Mouse (Mus musculus) limb, embryonic 14.5 days (tissue): ENCODE results near the gene Lrrc58. TPM values are rescaled to one million over a fixed set of nuclear protein-coding genes. Genes with fewer than 3 reads are reported as not detected.

Experiments used
- ATAC-seq: fragments of 200-750 bp; cut with Nextera tagmentation; 2 replicates; pipeline ENCODE4 v1.8.0; 2017; ENCODE audit warnings: low read depth, moderate number of reproducible peaks, moderate TSS enrichment; ENCODE audit not compliant: low FRiP score
- DNase-seq: peaks from one replicate; pipeline ENCODE4 v3.0.0-alpha.2; 2015; ENCODE audit warnings: low spot score
- H3K27ac ChIP-seq: fragments of 300-500 bp; sonication (generic); replicated peaks from 2 replicates; pipeline ENCODE4 v1.5.1; 2014; ENCODE audit warnings: low read depth, mild to moderate bottlenecking, low read length, moderate library complexity, mixed read lengths
- H3K27me3 ChIP-seq: fragments of 300-500 bp; sonication (generic); 2 replicates; pipeline ENCODE4 v1.6.1; 2014; ENCODE audit warnings: low read length, mixed read lengths; ENCODE audit not compliant: control insufficient read depth, insufficient read depth
- H3K36me3 ChIP-seq: fragments of 300-500 bp; sonication (generic); 2 replicates; pipeline ENCODE4 v1.6.1; 2014; ENCODE audit warnings: mild to moderate bottlenecking, low read length, moderate library complexity, mixed read lengths; ENCODE audit not compliant: control insufficient read depth, insufficient read depth
- H3K4me1 ChIP-seq: fragments of 300-500 bp; sonication (generic); 2 replicates; pipeline ENCODE4 v1.6.1; 2014; ENCODE audit warnings: antibody characterized with exemption, low read length, mixed read lengths; ENCODE audit not compliant: control insufficient read depth, insufficient read depth
- H3K4me2 ChIP-seq: fragments of 300-500 bp; sonication (generic); replicated peaks from 2 replicates; pipeline ENCODE4 v1.6.1; 2014; ENCODE audit warnings: low read depth, mild to moderate bottlenecking, low read length, moderate library complexity; ENCODE audit not compliant: severe bottlenecking
- H3K4me3 ChIP-seq: fragments of 300-500 bp; sonication (generic); replicated peaks from 2 replicates; pipeline ENCODE4 v1.5.1; 2014; ENCODE audit warnings: low read length
- H3K9ac ChIP-seq: fragments of 300-500 bp; sonication (generic); 2 replicates; pipeline ENCODE4 v1.6.1; 2014; ENCODE audit warnings: mild to moderate bottlenecking, low read depth, low read length, moderate library complexity; ENCODE audit not compliant: severe bottlenecking
- H3K9me3 ChIP-seq: fragments of 300-500 bp; sonication (generic); 2 replicates; pipeline ENCODE4 v1.6.1; 2016; ENCODE audit warnings: low read length; ENCODE audit not compliant: control insufficient read depth
- POLR2A ChIP-seq: fragments of 200-500 bp; IDR thresholded peaks from 2 replicates; pipeline ENCODE4 v1.8.0; 2012; ENCODE audit warnings: inconsistent platforms, mild to moderate bottlenecking, moderate library complexity, borderline replicate concordance; ENCODE audit not compliant: insufficient read depth, insufficient read length; ENCODE audit errors: extremely low read depth
- WGBS: fragments of 180-500 bp; shearing (Covaris S2); extraction: QIAGEN DNeasy Blood & Tissue Kit; methylation state at CpG from one replicate; pipeline ENCODE4 v1.1.7; 2014; 5-methylcytosine and 5-hydroxymethylcytosine counted together
- polyA plus RNA-seq, 2 experiments: library from polyadenylated mRNA; depleted of rRNA in 1 of 2; stranded (reverse) in 1 of 2; unstranded in 1 of 2; fragments of >200 nt; fragmentation: Nextera tagmentation in 1 of 2; extraction: Ambion mirVana in 1 of 2; gene quantifications; 2 replicates each; pipeline versions ENCODE4 v1.2.1 to v1.2.3; 2012 to 2014

The Lrrc58 gene
- polyA plus RNA-seq, 2 experiments = 23.4 to 54.7 TPM

GRCm38 (mm10) chr16:37893381-37893780 lies 25.2 kb downstream of the Lrrc58 start:
- no peak for TF ChIP-seq POLR2A
- no peak overlapping the region for H3K4me3 ChIP-seq
- no peaks in the 10 kb centered on the region for H3K27me3 ChIP-seq
- DNase-seq (no peak), ATAC-seq (no peak)
- WGBS = 34% methylated on average over 6 of the region's 6 CpGs
- no peak overlapping the region; the same call in 1 of the 2 replicates for H3K27ac ChIP-seq
- H3K9me3 ChIP-seq = no peaks in the 10 kb centered on the region
- H3K36me3 ChIP-seq = 0 out of 2 replicates have a peak, but pooled peaks cover 5% of the 10 kb centered on the region
- H3K9ac ChIP-seq = no peak overlapping the region
- no peak overlapping the region for H3K4me2 ChIP-seq
- peaks cover 12% of the 10 kb centered on the region for H3K4me1 ChIP-seq

- Histone ChIP-seq H3K4me3 (no peak overlapping the region), H3K9me3 (no peaks in the 10 kb centered on the region), H3K27me3 (no peaks in the 10 kb centered on the region), H3K9ac (no peak overlapping the region), H3K4me1 (peaks cover 14% of the 10 kb centered on the region), H3K4me2 (no peak overlapping the region), H3K36me3 (0 out of 2 replicates have a peak, but pooled peaks cover 2% of the 10 kb centered on the region), H3K27ac (no peak overlapping the region)
- 79% methylated on average over 2 of the region's 2 CpGs for WGBS
- TF ChIP-seq POLR2A = no peak
- ATAC-seq = no peak
- DNase-seq = no peak
Measured at GRCm38 (mm10) chr16:37893942-37894341, 25.8 kb downstream of the Lrrc58 start.

GRCm38 (mm10) chr16:37898790-37899189 lies 30.6 kb downstream of the Lrrc58 start:
- Histone ChIP-seq H3K9me3 (no peaks in the 10 kb centered on the region), H3K9ac (no peak overlapping the region), H3K27ac (peak overlapping the region; percentile 63; the same call in 1 of the 2 replicates), H3K4me3 (no peak overlapping the region), H3K4me2 (no peak overlapping the region), H3K27me3 (no peaks in the 10 kb centered on the region), H3K36me3 (no peaks in the 10 kb centered on the region), H3K4me1 (peaks cover 14% of the 10 kb centered on the region)
- WGBS = 62% methylated on average over 5 of the region's 5 CpGs
- ATAC-seq (no peak), DNase-seq (no peak)
- TF ChIP-seq POLR2A = no peak

GRCm38 (mm10) chr16:37899357-37899756 lies 31.2 kb downstream of the Lrrc58 start:
- Histone ChIP-seq H3K9ac (no peak overlapping the region), H3K4me2 (no peak overlapping the region), H3K4me1 (peaks cover 14% of the 10 kb centered on the region), H3K36me3 (no peaks in the 10 kb centered on the region), H3K27me3 (no peaks in the 10 kb centered on the region), H3K27ac (no peak overlapping the region), H3K4me3 (no peak overlapping the region), H3K9me3 (no peaks in the 10 kb centered on the region)
- no peak for TF ChIP-seq POLR2A
- WGBS = 11% methylated on average over 2 of the region's 2 CpGs
- DNase-seq = peak; percentile 50
- 0 out of 2 replicates have a peak, but pooled peaks have one; percentile 19 for ATAC-seq

GRCm38 (mm10) chr16:37901318-37901717 lies 33.1 kb downstream of the Lrrc58 start:
- 40% methylated on average over 11 of the region's 11 CpGs for WGBS
- Histone ChIP-seq H3K4me3 (no peak overlapping the region), H3K27me3 (no peaks in the 10 kb centered on the region), H3K4me2 (no peak overlapping the region), H3K27ac (no peak overlapping the region), H3K36me3 (no peaks in the 10 kb centered on the region), H3K9ac (no peak overlapping the region), H3K4me1 (peaks cover 14% of the 10 kb centered on the region), H3K9me3 (no peaks in the 10 kb centered on the region)
- no peak for TF ChIP-seq POLR2A
- no peak for ATAC-seq
- no peak for DNase-seq

- Histone ChIP-seq H3K27me3 (no peaks in the 10 kb centered on the region), H3K9me3 (no peaks in the 10 kb centered on the region), H3K27ac (no peak overlapping the region), H3K4me3 (no peak overlapping the region), H3K4me2 (no peak overlapping the region), H3K36me3 (no peaks in the 10 kb centered on the region), H3K4me1 (no peaks in the 10 kb centered on the region), H3K9ac (no peak overlapping the region)
- no peak for TF ChIP-seq POLR2A
- ATAC-seq (no peak), DNase-seq (no peak)
- 95% methylated on average over 3 of the region's 3 CpGs for WGBS
Measured at GRCm38 (mm10) chr16:37906456-37906855, 38.3 kb downstream of the Lrrc58 start.
